Mouse (Mus musculus): ENCODE measurements around the gene Mapk8ip2.

Mapk8ip2 gene

DNA sequence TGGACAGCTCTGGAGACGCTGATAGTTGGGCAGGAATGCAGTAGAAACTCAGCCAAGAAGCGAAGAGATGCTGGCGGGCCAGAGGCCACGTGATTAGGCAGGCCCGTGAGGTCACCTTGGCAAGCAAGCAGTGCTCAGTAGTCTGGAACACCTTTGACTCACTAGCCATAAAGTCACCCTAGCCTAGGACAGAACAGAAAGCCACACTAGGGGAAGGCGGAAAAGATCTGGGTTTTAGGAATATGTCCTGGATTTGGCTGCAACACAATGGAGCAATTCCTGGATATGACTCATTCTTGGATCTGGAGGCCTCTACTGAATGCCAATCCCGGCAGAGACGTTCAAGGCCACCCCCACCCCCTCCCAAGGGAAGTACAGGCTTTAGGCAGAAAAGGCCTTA is 26.9 kb downstream of the Mapk8ip2 start:
- WGBS = 30% methylated on average over 8 of the region's 8 CpGs

DNA sequence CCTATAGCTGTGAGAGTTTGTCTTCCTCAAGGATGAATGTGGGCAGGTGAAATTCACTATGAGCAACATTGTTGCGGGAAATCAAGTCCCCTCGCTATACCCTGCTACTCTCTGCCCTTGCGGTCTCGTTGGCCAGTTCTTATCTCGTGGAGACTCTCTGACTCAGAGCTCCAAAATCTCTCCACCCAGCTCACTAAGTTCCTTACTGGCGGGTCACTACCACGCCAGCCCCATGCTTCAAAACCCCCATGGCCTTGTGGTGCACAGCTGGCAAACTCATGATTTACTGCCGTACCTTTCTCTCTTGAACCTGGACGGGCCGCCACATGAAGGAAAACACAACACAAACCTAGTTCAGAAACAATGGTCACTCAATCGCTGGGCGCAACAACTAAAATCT is 34.5 kb downstream of the Mapk8ip2 start:
- WGBS = 90% methylated on average over 12 of the region's 12 CpGs

- WGBS = 57% methylated on average over 14 of the region's 14 CpGs
Measured at GRCm38 (mm10) chr15:89488611-89489117, 35.0 kb downstream of the Mapk8ip2 start.

GRCm38 (mm10) chr15:89494970-89495369 is 41.3 kb downstream of the Mapk8ip2 start:
- 80% methylated on average over 4 of the region's 4 CpGs for WGBS

DNA sequence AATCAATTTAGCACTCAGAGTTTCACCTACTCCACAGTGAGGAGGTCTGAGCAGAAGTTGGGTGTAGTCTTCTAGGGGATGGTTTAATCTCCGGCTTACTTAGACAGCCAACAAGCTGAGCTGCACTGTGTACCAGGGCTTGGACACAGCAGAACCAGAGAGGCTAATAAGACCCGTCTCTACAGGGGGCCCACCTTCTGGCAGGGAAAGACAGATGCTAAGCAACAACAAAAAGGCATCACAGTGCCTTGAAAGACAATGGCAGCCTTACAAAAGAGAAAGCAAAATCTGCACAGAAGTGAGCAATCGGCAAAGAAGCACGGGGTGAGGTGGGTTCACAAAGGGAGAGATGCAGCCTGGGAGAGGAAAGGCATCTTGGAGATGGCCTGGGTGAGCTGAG is 42.4 kb downstream of the Mapk8ip2 start:
- 28% methylated on average over 4 of the region's 4 CpGs for WGBS

- 23% methylated on average over 2 of the region's 2 CpGs for WGBS
Measured at GRCm38 (mm10) chr15:89496841-89497240, 43.1 kb downstream of the Mapk8ip2 start.

DNA sequence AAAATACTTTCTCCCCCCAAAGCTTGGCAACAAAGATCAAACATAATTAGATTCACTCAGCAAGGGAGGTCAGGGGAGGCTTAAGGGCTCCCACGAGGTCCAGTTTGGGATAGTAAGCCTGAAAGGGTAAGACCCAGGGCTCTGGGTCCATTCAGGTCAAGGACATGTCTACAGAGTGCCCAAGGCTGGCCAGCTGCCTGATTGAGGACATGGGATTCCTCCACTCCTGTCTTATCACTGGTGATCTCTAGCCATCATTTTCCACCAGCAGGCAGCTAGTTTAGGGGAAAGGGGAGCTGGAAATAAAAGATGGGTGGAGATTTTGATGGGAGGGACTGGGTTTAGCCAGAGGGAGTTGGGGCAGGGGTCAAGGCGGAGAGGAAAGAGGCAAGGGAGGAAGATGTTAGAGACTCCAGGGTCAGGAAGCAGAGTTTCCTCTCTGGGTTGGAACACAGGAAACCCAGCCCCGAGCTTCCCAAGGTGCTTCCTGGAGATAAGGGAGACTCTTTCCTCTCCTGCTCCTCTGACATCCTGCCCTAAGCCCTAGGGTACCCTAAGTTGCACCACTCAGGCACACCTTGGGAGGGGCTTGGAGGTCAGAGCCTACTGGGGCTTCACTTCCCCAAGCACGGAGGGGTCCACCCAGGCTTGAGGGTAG is 43.8 kb downstream of the Mapk8ip2 start:
- WGBS = 44% methylated on average over 4 of the region's 4 CpGs

DNA sequence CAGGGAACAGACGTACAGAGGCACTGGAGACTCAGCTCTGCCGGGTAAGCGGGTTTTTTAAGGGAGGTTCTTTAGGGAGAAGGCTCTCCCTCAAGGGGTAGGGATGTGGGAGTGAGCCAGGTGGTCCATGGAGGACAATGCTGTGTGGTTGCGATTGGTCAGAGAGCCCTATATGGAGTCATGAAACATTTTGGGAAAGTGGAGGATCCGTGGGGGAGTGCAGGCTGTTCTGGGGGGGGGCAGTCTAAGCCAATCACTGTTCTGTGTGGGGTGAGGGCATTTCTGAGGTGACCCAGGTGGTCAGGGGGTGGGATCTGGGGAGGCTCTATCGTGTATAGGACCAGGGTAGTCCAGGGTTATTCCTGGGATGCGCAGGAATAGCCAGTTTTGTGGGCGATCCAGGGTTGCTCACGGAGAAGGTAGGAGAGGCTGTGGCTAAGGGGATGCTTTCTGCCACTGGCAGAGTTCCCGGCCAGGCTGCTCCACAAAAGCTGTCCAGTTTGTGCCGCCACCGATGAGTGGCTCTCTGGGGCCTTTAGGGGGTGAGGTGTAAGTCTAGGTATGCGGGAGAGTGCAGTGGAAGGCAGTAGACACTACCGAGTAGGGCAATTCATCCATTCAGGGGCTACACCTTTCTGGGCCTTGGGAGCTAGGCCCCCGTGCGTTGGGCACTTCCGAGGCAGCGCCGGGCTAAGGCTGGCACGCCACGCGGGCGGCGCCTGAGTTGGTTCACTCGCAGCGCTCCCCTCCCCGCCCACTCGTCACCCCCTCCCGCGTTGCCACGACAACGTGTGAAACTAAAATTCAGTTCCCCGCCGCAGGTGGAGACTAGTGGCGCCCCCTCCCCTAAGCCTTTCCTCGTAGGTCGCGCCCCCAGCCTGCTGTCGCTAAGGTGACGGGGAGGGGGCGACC is 44.6 kb downstream of the Mapk8ip2 start:
- 5% methylated on average over 41 of the region's 41 CpGs for WGBS

DNA sequence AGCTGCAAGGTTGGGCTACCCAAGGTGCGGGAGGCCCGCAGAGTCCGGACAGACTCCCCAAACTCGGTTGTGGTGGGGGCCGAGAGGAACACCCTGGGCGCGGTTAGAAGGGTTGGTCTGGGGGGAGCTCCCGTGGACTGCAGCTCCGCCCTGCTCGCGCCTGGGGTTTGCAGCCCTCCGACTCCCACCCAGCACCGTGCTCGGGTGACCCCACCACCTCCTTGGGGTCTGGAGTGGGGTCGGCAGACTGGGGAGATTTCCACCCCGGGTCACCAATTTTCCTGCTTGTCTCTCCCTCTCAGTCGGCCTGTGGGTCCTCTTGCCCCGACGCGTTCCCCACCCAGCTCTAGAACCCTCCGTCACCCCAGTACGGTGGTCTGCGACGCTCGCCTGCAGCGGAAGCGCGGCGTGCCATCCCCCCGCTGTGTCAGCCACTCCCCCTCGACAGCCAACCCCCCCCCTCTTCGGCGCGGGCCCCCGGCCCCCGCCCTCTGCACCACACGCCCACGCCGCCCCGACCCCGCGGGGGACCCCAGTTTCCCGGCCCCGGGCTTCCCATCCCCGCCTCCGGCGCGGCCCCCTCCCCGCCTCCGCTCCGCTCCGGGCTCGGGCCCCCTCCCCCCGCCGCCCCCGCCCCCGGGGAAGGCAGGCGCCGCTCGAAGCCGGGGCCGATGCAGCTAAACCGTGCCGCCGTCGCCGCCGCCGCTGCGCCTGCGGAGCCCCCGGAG is 45.4 kb downstream of the Mapk8ip2 start, which contains the start of gene Shank3:
Gene Shank3 (plus strand): TSS at position 663 of the 728 bp plus-strand sequence.
- 3% methylated on average over 47 of the region's 72 CpGs for WGBS

DNA sequence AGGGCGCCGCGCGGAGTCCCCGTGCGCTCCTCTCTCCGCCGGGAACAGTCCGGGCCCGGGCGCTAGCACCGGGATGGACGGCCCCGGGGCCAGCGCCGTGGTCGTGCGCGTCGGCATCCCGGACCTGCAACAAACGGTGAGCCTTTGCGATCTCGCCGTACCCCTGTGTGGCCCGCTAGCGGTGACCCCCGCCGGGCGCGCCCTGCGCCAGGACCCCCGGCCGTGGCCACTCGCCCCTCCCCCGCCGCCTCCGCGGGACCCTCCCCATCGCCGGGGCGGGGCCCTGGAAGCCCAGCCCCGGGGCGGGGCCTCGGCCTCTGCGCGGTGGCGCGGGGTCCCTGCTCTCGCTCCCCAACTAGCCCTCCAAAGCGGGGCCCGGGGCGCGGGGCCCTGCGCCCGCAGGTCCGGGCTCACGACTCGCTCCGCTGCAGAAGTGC is 46.1 kb downstream of the Mapk8ip2 start:
- WGBS = under 1% methylated on average over 56 of the region's 60 CpGs

DNA sequence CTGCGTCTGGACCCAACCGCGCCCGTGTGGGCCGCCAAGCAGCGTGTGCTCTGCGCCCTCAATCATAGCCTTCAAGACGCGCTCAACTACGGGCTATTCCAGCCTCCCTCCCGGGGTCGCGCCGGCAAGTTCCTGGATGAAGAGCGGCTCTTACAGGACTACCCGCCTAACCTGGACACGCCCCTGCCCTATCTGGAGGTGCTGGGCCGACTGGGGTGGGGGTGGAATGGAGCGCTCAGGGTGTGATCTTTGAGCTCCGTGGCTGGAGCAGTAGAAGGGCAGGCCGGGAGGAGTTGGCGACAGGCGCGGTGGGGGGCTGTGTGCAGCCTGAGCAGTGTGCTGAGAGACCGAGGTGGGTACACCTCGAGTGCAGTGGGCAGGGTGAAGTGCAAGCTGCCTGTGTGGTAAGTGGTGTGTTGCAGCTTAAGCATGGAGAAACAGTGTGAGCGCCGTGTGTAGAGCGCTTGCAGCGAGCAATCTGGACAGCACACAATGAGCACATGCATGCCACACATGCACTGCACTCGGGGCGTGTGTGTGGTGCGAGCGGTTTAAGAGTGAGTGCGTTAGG is 46.6 kb downstream of the Mapk8ip2 start:
- 5% methylated on average over 35 of the region's 35 CpGs for WGBS

GRCm38 (mm10) chr15:89501321-89501720 is 47.6 kb downstream of the Mapk8ip2 start:
- WGBS = 81% methylated on average over 3 of the region's 3 CpGs

DNA sequence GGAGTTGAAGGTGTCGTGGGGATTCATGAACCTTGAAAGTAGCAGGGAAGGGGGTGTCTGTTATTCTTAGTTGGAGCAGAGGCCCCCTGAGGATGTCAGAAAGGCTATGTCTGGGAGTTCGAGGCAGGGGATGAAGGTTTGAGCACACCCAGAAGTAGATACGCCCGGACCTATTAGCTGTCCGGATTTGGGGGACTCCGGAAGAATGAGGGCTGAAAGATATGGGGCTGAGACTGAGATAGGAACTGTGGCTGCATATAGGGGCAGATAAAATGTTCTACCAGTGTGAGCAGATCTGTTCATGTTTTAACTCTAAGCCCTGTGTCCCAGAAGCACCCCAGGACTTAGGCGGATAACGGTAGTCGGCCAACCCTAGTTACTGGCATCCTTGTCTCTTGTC is 51.1 kb downstream of the Mapk8ip2 start:
- 96% methylated on average over 9 of the region's 9 CpGs for WGBS

DNA sequence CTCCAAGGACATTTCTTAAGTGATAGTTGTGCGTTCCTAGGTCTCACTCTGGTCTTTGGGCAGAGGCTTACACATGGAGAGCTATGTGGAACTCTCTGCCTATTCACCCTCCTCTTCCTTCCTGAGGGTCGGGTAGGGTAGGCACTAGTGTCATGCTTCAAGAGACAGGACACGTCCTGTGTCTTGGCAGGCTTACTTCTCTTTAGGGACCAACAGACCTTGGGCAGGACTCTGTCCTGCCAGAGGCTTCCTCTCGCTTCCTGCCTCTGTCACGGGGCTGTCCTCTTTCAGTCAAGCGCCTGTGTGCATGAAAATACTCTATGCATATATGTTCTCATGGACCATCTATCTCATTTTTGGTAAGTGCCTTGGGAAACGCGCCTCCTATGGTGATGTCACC is 54.0 kb downstream of the Mapk8ip2 start:
- WGBS = 90% methylated on average over 8 of the region's 8 CpGs

DNA sequence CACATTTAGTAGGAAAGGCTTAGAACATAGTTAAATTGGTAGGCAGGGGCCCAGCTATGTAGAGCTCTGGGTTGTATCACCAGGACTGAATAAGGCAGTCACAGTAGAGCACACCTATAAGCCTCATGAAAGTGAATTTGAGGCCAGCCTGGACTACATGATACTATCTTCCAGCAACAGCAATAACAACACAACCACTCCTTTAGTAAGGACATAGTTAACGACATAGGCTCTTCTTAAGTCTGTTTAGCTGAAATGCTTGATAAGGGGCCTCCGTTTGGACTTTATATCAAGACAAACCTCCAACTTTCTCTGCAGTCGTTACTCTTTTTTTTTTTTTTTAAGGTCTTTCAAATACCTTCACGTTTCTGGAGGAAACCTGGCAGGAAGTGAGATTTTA is 59.0 kb downstream of the Mapk8ip2 start:
- WGBS = 74% methylated on average over 4 of the region's 4 CpGs
